Mouse (Mus musculus) liver, adult 2 months (tissue): ENCODE results near the gene Bcl11a.

Experiments used
- CTCF ChIP-seq: fragments of 200-500 bp; IDR thresholded peaks from 2 replicates; pipeline ENCODE4 v1.5.1; 2011; ENCODE audit warnings: low read depth, low read length, control low read depth
- POLR2A ChIP-seq: fragments of 200-500 bp; IDR thresholded peaks from 2 replicates; pipeline ENCODE4 v1.6.1; 2011; ENCODE audit warnings: low read length, control low read depth; ENCODE audit not compliant: insufficient read depth; ENCODE audit errors: extremely low read depth

DNA sequence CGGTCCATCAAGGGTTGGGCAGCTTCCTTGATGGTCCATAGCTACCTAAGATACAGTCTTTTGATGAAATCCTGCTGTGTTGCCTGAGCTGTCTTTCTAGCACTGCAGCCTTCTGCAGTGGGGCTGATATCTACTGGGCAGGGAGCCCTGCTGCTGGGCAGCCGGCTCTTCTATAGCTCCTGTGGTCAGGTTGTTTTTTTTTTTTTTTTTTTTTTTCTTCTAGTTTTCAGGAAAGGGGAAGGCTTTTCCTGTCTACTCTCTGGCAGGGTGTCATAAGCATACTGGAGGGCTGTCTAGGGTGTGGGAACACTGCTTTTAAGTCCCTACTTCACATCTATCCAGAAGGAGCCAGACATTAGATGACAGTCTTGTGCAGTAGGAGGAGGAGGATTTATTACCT is 24.5 kb downstream of the Bcl11a start:
- TF ChIP-seq POLR2A (no peak), CTCF (no peak)
